Mouse (Mus musculus) ES-Bruce4 (cell line): Measurements from ENCODE around the gene Zfp978.
"Not testable (repeated sequence)": the region's sequence is repeated elsewhere in the genome, so short reads cannot be mapped to it uniquely, and the experiment has no call there.

Experiments
- CTCF ChIP-seq: IDR thresholded peaks from one replicate; pipeline ENCODE4 v1.8.1; 2011; ENCODE audit warnings: low read depth, low read length
- EP300 ChIP-seq: IDR thresholded peaks from 2 replicates; pipeline ENCODE4 v1.6.1; 2011; ENCODE audit warnings: low read depth, low read length; ENCODE audit not compliant: insufficient read depth
- POLR2A ChIP-seq: IDR thresholded peaks from one replicate; pipeline ENCODE4 v1.8.1; 2011; ENCODE audit warnings: low read length; ENCODE audit not compliant: insufficient read depth

- TF ChIP-seq CTCF, POLR2A, EP300: not testable (repeated sequence)
Observed at GRCm38 (mm10) chr4:147348401-147348800, 12.7 kb upstream of the Zfp978 start.
